Mouse (Mus musculus): ENCODE measurements around the gene Cops8.

Gene Cops8

GRCm38 (mm10) chr1:90602759-90603560, at the start of gene Cops8:
Cops8 (plus strand) TSS chr1:90602981.
- DNase-seq (ENCODE audit: low spot score): peak; percentile 98

GRCm38 (mm10) chr1:90557140-90557539, 45.6 kb upstream of the Cops8 start:
- peak; percentile 60 for DNase-seq (ENCODE audit: low spot score)

- peak; percentile 52 for DNase-seq (ENCODE audit: low spot score)
These were observed 41.6 kb upstream of the Cops8 start for GRCm38 (mm10) chr1:90560942-90561726.

GRCm38 (mm10) chr1:90563945-90564344, 38.8 kb upstream of the Cops8 start:
- no peak for DNase-seq (ENCODE audit: low spot score)

- DNase-seq (ENCODE audit: low spot score): no peak
These were observed 35.9 kb upstream of the Cops8 start for GRCm38 (mm10) chr1:90566664-90567440.

- DNase-seq (ENCODE audit: low spot score): no peak
These were observed 28.9 kb upstream of the Cops8 start for GRCm38 (mm10) chr1:90573831-90574230.

- DNase-seq (ENCODE audit: low spot score): no peak
These were observed 27.9 kb upstream of the Cops8 start for GRCm38 (mm10) chr1:90574845-90575244.

- DNase-seq (ENCODE audit: low spot score): peak; percentile 51
These were observed 25.4 kb upstream of the Cops8 start for GRCm38 (mm10) chr1:90577417-90577816.

GRCm38 (mm10) chr1:90582635-90583034, 20.1 kb upstream of the Cops8 start:
- no peak for DNase-seq (ENCODE audit: low spot score)

GRCm38 (mm10) chr1:90588021-90588734, 14.6 kb upstream of the Cops8 start:
- DNase-seq (ENCODE audit: low spot score): peak; percentile 91

- peak; percentile 79 for DNase-seq (ENCODE audit: low spot score)
These were observed 12.0 kb upstream of the Cops8 start for GRCm38 (mm10) chr1:90590797-90591196.

GRCm38 (mm10) chr1:90592784-90593183, 10.0 kb upstream of the Cops8 start:
- peak; percentile 93 for DNase-seq (ENCODE audit: low spot score)

- no peak for DNase-seq (ENCODE audit: low spot score)
These were observed 3.6 kb upstream of the Cops8 start for GRCm38 (mm10) chr1:90599226-90599625.

GRCm38 (mm10) chr1:90601096-90601495, 1.7 kb upstream of the Cops8 start:
- DNase-seq (ENCODE audit: low spot score): no peak

GRCm38 (mm10) chr1:90603561-90603887, 743 bp downstream of the Cops8 start:
- no peak for DNase-seq (ENCODE audit: low spot score)

- DNase-seq (ENCODE audit: low spot score): no peak
These were observed 6.6 kb downstream of the Cops8 start for GRCm38 (mm10) chr1:90609363-90609762.

- peak; percentile 76 for DNase-seq (ENCODE audit: low spot score)
These were observed 14.5 kb downstream of the Cops8 start for GRCm38 (mm10) chr1:90617258-90617657.

- DNase-seq (ENCODE audit: low spot score): no peak
These were observed 30.7 kb downstream of the Cops8 start for GRCm38 (mm10) chr1:90633415-90634030.

- no peak for DNase-seq (ENCODE audit: low spot score)
These were observed 31.5 kb downstream of the Cops8 start for GRCm38 (mm10) chr1:90634205-90634745.

GRCm38 (mm10) chr1:90638335-90638734, 35.6 kb downstream of the Cops8 start:
- DNase-seq (ENCODE audit: low spot score): no peak

- peak; percentile 85 for DNase-seq (ENCODE audit: low spot score)
These were observed 48.1 kb downstream of the Cops8 start for GRCm38 (mm10) chr1:90650781-90651437.

All from testis, postnatal 10 days (tissue).